Mouse (Mus musculus): ENCODE measurements around the gene Nme6. TPM values are rescaled to one million over a fixed set of nuclear protein-coding genes. Genes with fewer than 3 reads are reported as not detected.
"Not testable (repeated sequence)": the region's sequence is repeated elsewhere in the genome, so short reads cannot be mapped to it uniquely, and the experiment has no call there.

The Nme6 gene
- polyA plus RNA-seq (2014; fragmentation: Nextera tagmentation; extraction: Ambion mirVana) = 53.2 and 53.4 TPM in 2 replicates

GRCm38 (mm10) chr9:109832391-109833087 lies at the start of gene Nme6:
Nme6 (plus strand) TSS chr9:109832749.
- Histone ChIP-seq H3K9me3 (ENCODE audit: control insufficient read depth, low read length) (no peaks in the 10 kb centered on the region), H3K27ac (replicated peaks; ENCODE audit: low read depth, low read length) (peak within 1 kb of the TSS; percentile 87), H3K27me3 (replicated peaks; ENCODE audit: control insufficient read depth, insufficient read depth, low read length) (no peaks in the 10 kb centered on the region), H3K9ac (ENCODE audit: low read depth, low read length) (peak within 1 kb of the TSS; percentile 72), H3K36me3 (ENCODE audit: control insufficient read depth, insufficient read depth, low read length) (peaks cover 26% of the 10 kb centered on the region), H3K4me3 (ENCODE audit: low read depth, low read length) (peak within 1 kb of the TSS; percentile 66), H3K4me1 (ENCODE audit: control insufficient read depth, insufficient read depth, low read length) (peaks cover 3% of the 10 kb centered on the region; the same call in 1 of the 2 replicates), H3K4me2 (ENCODE audit: low read depth, low read length) (peak within 1 kb of the TSS; percentile 95)
- WGBS = under 1% methylated on average over 32 of the region's 32 CpGs
- DNase-seq (ENCODE audit: low spot score) (peak; percentile 90), ATAC-seq (ENCODE audit: low read depth) (peak; percentile 98)

GRCm38 (mm10) chr9:109790570-109790969 lies 42.0 kb upstream of the Nme6 start, which contains the start of gene Fbxw27:
Fbxw27 (minus strand) TSS chr9:109790670.
- not testable (repeated sequence) for H3K9ac ChIP-seq (ENCODE audit: low read depth, low read length); H3K27ac ChIP-seq (replicated peaks; ENCODE audit: low read depth, low read length); H3K9me3 ChIP-seq (ENCODE audit: control insufficient read depth, low read length); ATAC-seq (ENCODE audit: low read depth); H3K4me3 ChIP-seq (ENCODE audit: low read depth, low read length); H3K27me3 ChIP-seq (replicated peaks; ENCODE audit: control insufficient read depth, insufficient read depth, low read length); DNase-seq (ENCODE audit: low spot score); H3K4me1 ChIP-seq (ENCODE audit: control insufficient read depth, insufficient read depth, low read length); H3K4me2 ChIP-seq (ENCODE audit: low read depth, low read length); H3K36me3 ChIP-seq (ENCODE audit: control insufficient read depth, insufficient read depth, low read length)
- WGBS = 80% methylated on average over 4 of the region's 4 CpGs

GRCm38 (mm10) chr9:109795221-109795620 lies 37.3 kb upstream of the Nme6 start:
- H3K4me3 ChIP-seq (ENCODE audit: low read depth, low read length) = no peak overlapping the region
- H3K4me2 ChIP-seq (ENCODE audit: low read depth, low read length) = no peak overlapping the region
- no peaks in the 10 kb centered on the region for H3K9me3 ChIP-seq (ENCODE audit: control insufficient read depth, low read length)
- H3K27ac ChIP-seq (replicated peaks; ENCODE audit: low read depth, low read length) = no peak overlapping the region
- no peak for DNase-seq (ENCODE audit: low spot score)
- no peak overlapping the region for H3K9ac ChIP-seq (ENCODE audit: low read depth, low read length)
- H3K4me1 ChIP-seq (ENCODE audit: control insufficient read depth, insufficient read depth, low read length) = no peaks in the 10 kb centered on the region
- WGBS = 75% methylated on average over 2 of the region's 2 CpGs
- no peaks in the 10 kb centered on the region for H3K36me3 ChIP-seq (ENCODE audit: control insufficient read depth, insufficient read depth, low read length)
- H3K27me3 ChIP-seq (replicated peaks; ENCODE audit: control insufficient read depth, insufficient read depth, low read length) = no peaks in the 10 kb centered on the region
- no peak for ATAC-seq (ENCODE audit: low read depth)

GRCm38 (mm10) chr9:109795811-109796210 lies 36.7 kb upstream of the Nme6 start:
- Histone ChIP-seq H3K27me3 (replicated peaks; ENCODE audit: control insufficient read depth, insufficient read depth, low read length) (no peaks in the 10 kb centered on the region), H3K4me3 (ENCODE audit: low read depth, low read length) (no peak overlapping the region), H3K4me2 (ENCODE audit: low read depth, low read length) (no peak overlapping the region), H3K27ac (replicated peaks; ENCODE audit: low read depth, low read length) (no peak overlapping the region), H3K4me1 (ENCODE audit: control insufficient read depth, insufficient read depth, low read length) (no peaks in the 10 kb centered on the region), H3K9ac (ENCODE audit: low read depth, low read length) (no peak overlapping the region), H3K36me3 (ENCODE audit: control insufficient read depth, insufficient read depth, low read length) (no peaks in the 10 kb centered on the region), H3K9me3 (ENCODE audit: control insufficient read depth, low read length) (no peaks in the 10 kb centered on the region)
- DNase-seq (ENCODE audit: low spot score) (no peak), ATAC-seq (ENCODE audit: low read depth) (no peak)
- WGBS = 67% methylated on average over 2 of the region's 2 CpGs

- H3K4me2 ChIP-seq (ENCODE audit: low read depth, low read length) = no peak overlapping the region
- H3K4me1 ChIP-seq (ENCODE audit: control insufficient read depth, insufficient read depth, low read length) = no peaks in the 10 kb centered on the region
- WGBS = 100% methylated on average over 1 of the region's 1 CpGs
- no peak overlapping the region for H3K9ac ChIP-seq (ENCODE audit: low read depth, low read length)
- H3K27me3 ChIP-seq (replicated peaks; ENCODE audit: control insufficient read depth, insufficient read depth, low read length) = no peaks in the 10 kb centered on the region
- ATAC-seq (ENCODE audit: low read depth) = no peak
- peak; percentile 6 for DNase-seq (ENCODE audit: low spot score)
- no peak overlapping the region for H3K4me3 ChIP-seq (ENCODE audit: low read depth, low read length)
- no peaks in the 10 kb centered on the region for H3K36me3 ChIP-seq (ENCODE audit: control insufficient read depth, insufficient read depth, low read length)
- no peaks in the 10 kb centered on the region for H3K9me3 ChIP-seq (ENCODE audit: control insufficient read depth, low read length)
- no peak overlapping the region for H3K27ac ChIP-seq (replicated peaks; ENCODE audit: low read depth, low read length)
Observed at GRCm38 (mm10) chr9:109798051-109798450, 34.5 kb upstream of the Nme6 start.

GRCm38 (mm10) chr9:109805596-109805995 lies 27.0 kb upstream of the Nme6 start:
- ATAC-seq (ENCODE audit: low read depth) = not testable (repeated sequence)

GRCm38 (mm10) chr9:109806260-109806659 lies 26.3 kb upstream of the Nme6 start:
- H3K27me3 ChIP-seq (replicated peaks; ENCODE audit: control insufficient read depth, insufficient read depth, low read length) = no peaks in the 10 kb centered on the region
- no peaks in the 10 kb centered on the region for H3K4me1 ChIP-seq (ENCODE audit: control insufficient read depth, insufficient read depth, low read length)
- no peak overlapping the region for H3K9ac ChIP-seq (ENCODE audit: low read depth, low read length)
- 42% methylated on average over 1 of the region's 1 CpGs for WGBS
- no peak overlapping the region for H3K27ac ChIP-seq (replicated peaks; ENCODE audit: low read depth, low read length)
- no peaks in the 10 kb centered on the region for H3K9me3 ChIP-seq (ENCODE audit: control insufficient read depth, low read length)
- no peak for DNase-seq (ENCODE audit: low spot score)
- no peak overlapping the region for H3K4me2 ChIP-seq (ENCODE audit: low read depth, low read length)
- no peak for ATAC-seq (ENCODE audit: low read depth)
- no peaks in the 10 kb centered on the region for H3K36me3 ChIP-seq (ENCODE audit: control insufficient read depth, insufficient read depth, low read length)
- H3K4me3 ChIP-seq (ENCODE audit: low read depth, low read length) = no peak overlapping the region

More at GRCm38 (mm10) chr9:109805596-109805995, 27.0 kb upstream of the Nme6 start:
- H3K36me3 ChIP-seq (ENCODE audit: control insufficient read depth, insufficient read depth, low read length); H3K27ac ChIP-seq (replicated peaks; ENCODE audit: low read depth, low read length); H3K4me2 ChIP-seq (ENCODE audit: low read depth, low read length); DNase-seq (ENCODE audit: low spot score); H3K9ac ChIP-seq (ENCODE audit: low read depth, low read length); H3K4me3 ChIP-seq (ENCODE audit: low read depth, low read length); H3K27me3 ChIP-seq (replicated peaks; ENCODE audit: control insufficient read depth, insufficient read depth, low read length); H3K9me3 ChIP-seq (ENCODE audit: control insufficient read depth, low read length); H3K4me1 ChIP-seq (ENCODE audit: control insufficient read depth, insufficient read depth, low read length): not testable (repeated sequence)
- whole genome bisulfite sequencing = 83% methylated on average over 2 of the region's 2 CpGs

- H3K36me3 ChIP-seq (ENCODE audit: control insufficient read depth, insufficient read depth, low read length) = no peaks in the 10 kb centered on the region
- H3K4me1 ChIP-seq (ENCODE audit: control insufficient read depth, insufficient read depth, low read length) = no peaks in the 10 kb centered on the region
- no peak overlapping the region for H3K4me2 ChIP-seq (ENCODE audit: low read depth, low read length)
- H3K27me3 ChIP-seq (replicated peaks; ENCODE audit: control insufficient read depth, insufficient read depth, low read length) = no peaks in the 10 kb centered on the region
- DNase-seq (ENCODE audit: low spot score) = no peak
- no peaks in the 10 kb centered on the region for H3K9me3 ChIP-seq (ENCODE audit: control insufficient read depth, low read length)
- ATAC-seq (ENCODE audit: low read depth) = no peak
- H3K27ac ChIP-seq (replicated peaks; ENCODE audit: low read depth, low read length) = no peak overlapping the region
- 73% methylated on average over 2 of the region's 2 CpGs for WGBS
- H3K4me3 ChIP-seq (ENCODE audit: low read depth, low read length) = no peak overlapping the region
- no peak overlapping the region for H3K9ac ChIP-seq (ENCODE audit: low read depth, low read length)
Observed at GRCm38 (mm10) chr9:109806695-109807293, 25.8 kb upstream of the Nme6 start.

Measured in embryonic facial prominence, embryonic 14.5 days (tissue).